Mouse (Mus musculus): ENCODE measurements at regions not wholly inside any gene's neighbourhood (a gene's known extent, or its start where the extent isn't known, plus 50 kb on each side); places are given as distances from the start of the nearest gene placed in this dataset.

DNA sequence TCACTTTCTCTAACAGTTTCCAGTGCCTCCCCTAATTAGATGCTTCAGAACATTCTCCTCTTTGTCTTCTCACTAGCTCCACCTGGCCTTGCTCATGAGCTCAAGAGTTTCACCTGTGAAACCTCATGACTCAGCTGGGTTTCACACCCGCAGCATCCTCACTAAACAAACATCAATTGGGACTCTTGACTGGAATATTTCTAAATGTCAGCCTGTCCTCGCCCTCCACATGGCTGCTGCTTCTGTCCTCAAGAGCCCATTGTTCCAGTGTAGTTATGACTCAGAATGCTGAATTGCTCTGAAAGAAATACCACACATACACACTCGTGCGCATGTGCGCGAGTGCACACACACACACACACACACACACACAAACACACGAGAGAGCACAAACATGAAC is 407.2 kb downstream of the Prss52 start:
- no peak for DNase-seq (ENCODE audit: extremely low spot score, low read depth, low spot score)

DNA sequence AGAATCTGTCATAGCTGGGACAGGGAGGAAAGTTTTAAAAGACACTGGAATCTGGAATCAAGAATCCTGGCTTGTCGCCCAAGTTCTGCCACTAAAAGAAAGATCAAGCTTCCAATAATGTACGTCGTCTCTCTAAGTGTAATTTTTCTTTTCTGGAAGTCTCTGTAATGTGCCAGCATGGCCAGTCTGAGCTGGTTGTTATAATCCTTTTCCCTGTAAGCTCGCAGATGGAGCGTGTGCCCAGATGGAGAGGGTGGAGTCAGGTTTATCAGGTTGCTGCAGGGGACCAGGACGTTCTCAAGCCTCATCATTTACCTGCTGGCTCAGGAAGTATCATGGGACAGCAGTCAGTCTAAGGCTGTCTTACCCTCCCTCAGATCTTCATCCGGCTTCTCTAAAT is 408.6 kb downstream of the Prss52 start:
- no peak for DNase-seq (ENCODE audit: extremely low spot score, low read depth, low spot score)

DNA sequence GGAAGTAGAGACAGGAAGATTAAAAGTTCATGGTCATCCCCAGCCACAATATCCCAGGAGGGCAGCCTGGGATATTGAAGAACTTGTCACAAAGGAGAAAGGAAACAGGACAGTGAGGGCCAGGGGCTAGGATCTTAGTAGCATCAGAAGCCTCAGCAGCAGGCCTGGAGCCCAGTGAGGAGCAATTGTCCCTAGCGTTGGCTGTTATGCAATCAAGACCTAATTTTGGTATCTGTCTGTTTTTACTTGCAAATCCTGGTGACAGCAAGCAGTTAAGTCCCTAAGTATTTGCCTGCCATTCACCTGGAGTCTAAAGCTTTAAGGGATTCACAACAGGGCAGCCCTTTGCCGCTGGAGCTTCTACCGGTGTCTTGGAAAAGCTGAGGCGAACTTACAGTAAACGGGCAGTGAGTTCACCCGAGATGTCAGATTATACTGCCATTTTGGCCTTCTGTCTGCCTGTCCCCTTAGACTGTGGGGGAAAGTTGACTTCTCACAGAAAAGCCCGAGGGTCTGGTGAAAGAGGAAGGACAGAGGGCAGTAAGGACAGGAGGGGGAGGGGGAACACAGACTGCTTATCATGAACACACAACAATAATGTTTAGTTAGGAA is 413.6 kb downstream of the Prss52 start:
- no peak for DNase-seq (ENCODE audit: extremely low spot score, low read depth, low spot score)

DNA sequence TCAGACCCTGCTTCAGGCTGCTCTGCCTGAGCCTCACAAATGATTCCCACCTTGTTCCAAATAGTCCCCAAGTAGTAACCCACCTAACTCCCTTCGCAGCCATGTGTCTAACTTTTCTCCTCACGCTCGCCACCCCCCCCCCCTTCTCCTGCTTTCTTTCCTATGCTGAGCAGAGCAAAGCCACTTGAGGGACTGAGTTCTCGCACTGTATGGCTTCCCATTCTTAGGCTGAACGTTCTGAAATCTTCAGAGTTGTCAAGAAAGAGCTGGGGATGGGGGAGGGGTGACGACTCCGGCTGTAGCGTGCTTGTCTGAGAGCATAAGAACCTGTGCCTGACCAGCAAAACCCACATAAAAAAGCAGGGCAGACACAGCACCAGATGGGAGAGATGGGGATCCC is 420.6 kb downstream of the Prss52 start:
- DNase-seq (ENCODE audit: extremely low spot score, low read depth, low spot score), result no peak

DNA sequence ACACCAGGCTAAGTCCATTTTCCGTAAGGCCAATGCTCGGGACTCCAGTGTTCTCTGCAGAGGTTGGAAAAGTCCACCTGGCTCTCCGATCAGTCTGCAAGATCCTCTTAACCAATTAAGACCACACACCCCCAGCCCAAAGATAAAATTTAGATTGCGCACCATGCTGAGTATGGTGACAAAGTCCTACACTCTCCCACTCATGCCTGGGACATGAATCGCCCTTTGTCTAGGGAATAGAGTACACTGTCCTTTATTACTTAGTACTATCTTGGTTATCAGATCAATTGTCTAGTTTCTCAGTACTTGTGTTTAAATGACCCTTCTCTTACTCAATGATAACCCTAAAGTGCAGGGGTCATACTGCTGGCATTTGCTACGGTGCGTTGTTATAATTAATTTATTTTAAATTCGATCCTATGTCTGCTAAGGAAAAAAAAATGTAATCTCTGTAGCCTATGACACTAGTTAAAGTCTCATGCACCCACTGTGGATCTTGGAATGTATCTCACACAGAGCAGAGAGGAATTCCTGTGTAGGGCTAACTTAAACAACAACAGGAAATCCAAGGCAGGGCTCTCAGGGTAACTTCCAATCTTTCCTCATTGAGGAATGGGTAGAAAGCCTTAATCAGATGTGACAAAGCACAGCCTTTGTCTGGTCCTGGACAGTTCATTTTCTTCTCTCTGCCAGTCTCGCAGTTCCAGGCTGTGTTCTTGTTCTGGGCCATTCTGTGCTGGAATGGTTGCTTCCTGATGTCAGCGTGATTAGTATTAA is 421.4 kb downstream of the Prss52 start:
- DNase-seq (ENCODE audit: extremely low spot score, low read depth, low spot score), result no peak

DNA sequence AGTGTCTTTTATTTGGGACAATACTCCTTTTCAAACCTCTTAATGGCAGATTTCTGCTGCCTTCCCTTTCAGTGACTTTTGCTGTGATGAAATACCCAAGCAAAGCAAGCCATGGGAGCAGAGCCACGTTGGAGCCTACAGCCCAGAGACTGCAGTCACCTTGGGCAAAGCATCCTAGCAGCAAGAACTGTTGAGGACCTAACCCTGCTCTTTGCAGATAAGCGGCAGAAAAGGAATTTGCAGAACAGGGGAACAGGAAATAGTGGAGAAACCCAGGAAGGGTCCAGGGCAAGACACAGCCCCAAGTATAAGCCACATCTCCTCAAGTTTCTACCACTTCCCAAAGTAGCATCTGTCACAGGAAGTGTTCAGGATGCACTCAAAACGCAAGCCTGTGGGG is 426.5 kb downstream of the Prss52 start:
- DNase-seq (ENCODE audit: extremely low spot score, low read depth, low spot score), result no peak

DNA sequence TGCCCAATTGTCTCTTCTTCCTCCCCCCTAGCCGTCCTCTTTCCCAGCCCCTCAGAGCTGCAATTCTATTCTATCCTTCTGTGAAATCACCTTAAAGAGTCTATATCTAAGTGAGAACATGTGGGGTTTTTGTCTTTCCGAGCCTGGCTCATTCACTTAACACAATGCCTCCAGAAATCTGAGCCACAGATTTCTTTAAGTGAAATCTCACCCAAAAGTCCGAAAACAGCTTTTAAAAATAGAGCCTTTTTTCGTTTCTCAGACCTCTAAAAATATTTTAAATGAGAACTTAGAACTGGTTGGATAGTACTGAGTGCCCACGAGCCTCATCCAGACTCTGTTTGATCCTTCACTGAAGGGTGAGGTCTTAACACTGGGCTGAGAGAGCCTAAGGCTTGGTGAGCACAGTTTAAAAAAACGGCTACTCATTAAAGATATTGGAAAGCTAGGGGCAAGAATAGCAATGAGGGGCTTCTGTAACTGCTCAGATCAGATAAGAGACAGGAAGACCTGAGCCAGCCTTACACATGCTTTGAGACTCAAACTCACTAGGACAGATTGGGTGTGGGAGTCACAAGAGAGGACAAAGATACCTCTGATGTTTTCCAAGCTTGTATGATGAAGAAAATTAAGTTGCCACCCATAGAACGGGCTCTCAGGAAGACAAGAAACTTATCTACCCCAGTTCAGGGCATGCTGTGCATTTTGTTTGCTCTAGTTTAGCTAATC is 427.3 kb downstream of the Prss52 start:
- DNase-seq (ENCODE audit: extremely low spot score, low read depth, low spot score), result no peak

DNA sequence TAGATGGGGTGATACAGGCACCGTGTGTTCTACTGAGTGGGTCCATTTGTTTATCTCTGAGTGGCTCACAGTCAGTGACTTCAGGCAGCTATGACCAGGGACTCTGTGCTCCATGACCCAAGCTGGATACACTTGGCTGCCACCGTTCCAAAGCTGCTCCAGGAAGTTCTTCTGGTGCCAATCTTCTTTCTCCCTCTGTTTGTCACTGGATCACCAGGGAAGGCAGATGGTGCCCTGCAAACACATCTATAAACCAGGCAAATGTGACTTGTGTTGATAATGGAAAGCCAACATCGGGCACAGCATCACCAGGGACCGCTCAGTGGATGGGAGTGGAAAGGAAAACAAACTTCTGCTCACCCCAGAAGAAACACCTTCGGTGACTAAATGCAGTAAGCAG is 428.3 kb downstream of the Prss52 start:
- no peak for DNase-seq (ENCODE audit: extremely low spot score, low read depth, low spot score)

DNA sequence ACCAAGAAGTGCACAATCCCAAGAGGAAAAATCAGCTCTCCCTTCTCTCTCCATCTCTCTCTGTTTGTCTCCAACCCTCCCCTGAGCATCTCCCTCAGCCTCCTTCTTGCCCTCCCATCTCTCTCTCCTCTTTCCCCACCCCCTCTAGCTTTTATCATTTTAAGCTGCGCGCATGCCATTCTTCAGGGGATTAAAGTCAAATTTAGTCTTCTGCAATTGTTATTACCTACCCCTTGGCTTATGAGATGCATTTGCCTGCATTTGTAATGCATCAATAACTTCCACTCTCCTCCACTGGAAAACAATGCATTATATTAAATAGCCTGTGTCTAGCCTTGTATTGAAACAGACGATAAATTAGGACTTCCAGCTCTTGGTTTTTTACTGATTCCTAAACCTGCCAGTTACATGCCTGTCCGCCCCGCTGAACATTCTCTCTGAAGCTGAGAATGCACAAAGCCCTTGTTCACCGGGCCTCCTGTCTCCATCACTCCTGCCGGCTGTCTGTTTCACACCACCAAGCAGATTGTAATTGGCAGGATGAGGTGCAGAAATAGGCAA is 429.6 kb downstream of the Prss52 start:
- DNase-seq (ENCODE audit: extremely low spot score, low read depth, low spot score), result no peak

DNA sequence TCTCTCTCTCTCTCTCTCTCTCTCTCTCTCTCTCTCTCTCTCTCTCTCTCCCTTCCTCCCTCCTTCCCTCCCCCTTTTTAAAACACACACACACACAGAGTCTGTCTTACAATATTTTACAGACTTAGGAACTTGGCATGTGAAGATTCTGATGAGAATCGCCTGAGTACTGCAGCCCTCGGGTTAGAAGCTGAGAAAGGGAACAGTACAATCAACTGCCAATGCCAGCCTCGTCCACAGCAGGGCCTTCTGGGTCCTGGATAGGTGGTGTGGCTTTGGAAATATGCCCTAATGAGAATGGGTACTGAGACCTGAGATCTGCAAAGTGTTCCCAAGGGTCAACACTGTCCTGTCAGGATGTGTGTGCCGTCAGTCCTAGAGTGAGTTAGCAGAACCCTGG is 430.1 kb downstream of the Prss52 start:
- DNase-seq (ENCODE audit: extremely low spot score, low read depth, low spot score), result no peak

DNA sequence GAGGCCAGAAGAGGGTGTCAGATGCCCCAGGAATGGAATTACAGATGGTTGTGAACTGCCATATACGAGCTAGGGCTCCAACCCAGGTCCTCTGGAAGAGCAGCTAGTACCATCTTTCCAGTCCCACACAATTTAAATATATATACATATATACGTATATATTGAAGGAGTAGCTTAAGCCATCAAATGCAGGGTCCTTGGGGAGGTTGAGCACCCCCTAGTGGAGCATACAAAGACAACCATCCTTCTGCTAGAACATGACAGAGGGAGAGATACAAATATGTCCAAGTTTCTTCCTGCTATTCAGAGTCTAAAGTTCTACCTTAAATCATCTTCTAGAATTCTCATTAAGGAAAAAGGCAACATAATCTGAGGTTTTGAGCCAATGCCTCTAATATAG is 435.4 kb downstream of the Prss52 start:
- no peak for DNase-seq (ENCODE audit: extremely low spot score, low read depth, low spot score)

DNA sequence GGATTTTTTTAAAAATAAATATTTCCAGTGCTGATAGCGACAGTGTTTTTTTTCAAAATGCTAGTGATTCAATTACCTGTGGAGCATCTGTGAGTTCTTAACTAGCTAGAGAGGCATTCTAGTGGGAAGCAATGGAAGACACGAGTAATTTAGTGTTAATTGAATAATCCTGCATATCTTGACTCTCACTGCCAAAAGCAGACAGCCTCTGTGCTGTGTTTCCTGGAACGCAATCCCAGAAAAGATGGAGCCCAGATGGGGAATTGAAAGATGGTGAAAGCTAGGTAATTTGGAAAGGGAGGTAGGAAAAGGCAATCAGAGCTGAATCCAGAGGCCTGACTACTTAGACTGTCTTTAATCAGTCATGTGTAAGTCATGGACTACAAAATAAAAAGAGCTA is 441.0 kb downstream of the Prss52 start:
- no peak for DNase-seq (ENCODE audit: extremely low spot score, low read depth, low spot score)

DNA sequence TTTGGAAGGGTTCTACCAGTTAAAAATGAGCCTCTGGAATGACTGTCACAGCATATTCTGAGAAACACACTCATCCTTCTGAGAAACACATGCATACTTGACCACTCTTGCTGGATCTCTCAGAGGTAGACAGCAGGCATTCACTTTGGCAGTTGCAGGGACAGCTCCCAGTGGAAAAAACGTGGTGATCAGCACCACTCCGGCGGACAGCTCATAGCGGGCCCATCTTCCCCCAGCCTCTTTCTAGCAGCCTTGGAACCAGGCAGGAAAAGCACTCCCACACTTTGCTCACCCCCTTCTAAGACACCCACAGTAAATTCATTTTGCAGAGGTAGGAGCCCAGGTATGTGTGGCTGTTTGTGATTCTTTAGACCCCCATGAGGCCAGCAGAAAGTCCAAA is 442.7 kb downstream of the Prss52 start:
- DNase-seq (ENCODE audit: extremely low spot score, low read depth, low spot score), result peak; percentile 30

DNA sequence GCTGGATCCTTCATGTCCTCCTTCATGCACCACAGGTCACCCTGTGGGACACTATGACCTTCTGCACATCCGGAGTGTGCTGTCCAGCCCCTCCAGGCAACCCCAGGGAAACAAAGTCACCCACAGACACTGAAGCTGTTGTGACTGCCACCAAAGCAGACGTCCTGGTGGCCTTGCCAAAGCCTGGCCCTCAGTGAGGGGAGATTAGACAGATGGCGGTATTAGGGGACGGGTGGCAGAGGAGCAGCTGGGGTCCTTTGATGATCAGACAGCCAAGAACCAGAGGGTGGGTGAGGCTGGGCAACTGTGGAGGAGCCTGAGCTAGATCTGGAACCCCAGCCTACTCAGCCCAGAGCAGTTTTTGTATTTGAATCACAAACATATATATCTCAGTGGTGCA is 448.9 kb downstream of the Prss52 start:
- no peak for DNase-seq (ENCODE audit: extremely low spot score, low read depth, low spot score)

DNA sequence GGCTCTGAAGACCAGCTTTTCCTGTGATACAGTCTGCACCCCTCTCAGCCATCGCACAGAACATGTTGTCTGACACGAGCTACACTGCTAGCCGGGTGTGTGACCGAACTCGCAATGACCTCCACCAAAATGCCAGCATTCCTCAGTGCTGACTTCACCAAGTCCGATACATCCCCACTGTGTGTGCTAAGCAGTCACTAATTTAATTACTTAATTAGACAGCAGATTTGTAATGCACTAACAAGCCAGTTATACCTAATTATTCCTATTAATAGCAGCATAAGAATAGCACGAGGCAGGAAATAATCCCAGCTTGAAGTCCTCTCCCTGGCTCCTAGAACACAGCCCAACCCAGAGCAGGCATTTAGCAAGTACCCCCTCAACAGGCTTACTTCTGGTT is 452.0 kb downstream of the Prss52 start:
- no peak for DNase-seq (ENCODE audit: extremely low spot score, low read depth, low spot score)

DNA sequence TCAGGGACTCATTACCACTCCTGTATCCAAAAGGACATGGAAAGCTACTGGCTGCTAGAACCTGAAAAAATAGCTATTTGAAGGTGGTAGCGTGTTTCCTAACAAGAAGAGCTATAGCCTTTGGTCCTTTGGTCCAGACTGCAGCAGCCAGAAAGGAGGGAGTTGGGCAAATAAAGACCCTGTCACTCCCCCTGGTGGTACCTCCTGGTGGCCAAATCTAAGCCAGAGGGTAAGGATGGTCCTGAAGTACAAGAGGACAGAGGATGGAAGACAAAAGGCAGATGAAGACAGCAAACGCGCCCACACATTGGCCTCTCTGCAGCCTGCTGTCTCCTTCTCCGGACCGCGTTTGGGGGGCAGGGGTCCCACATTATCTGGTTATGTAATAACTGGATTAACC is 453.4 kb downstream of the Prss52 start:
- DNase-seq (ENCODE audit: extremely low spot score, low read depth, low spot score), result no peak

DNA sequence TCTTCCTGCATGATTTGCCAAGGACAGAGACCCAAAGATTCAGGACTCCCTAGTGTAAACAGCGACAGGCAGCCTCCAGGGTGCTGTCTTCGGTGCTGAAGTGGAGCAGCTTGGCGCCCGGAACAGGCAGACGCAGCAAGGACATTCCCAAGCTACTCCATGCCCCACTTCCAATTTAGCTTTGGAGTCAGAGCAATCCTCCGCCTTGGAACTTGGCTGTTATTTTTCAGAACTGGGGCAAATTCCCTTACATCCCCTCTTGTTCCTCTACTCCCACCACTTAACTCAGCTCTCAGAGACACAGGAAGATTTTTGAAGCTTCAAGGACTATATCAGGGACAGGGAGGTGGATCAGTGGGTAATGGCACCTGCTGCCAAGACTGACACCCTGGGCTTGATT is 464.6 kb downstream of the Prss52 start:
- DNase-seq (ENCODE audit: extremely low spot score, low read depth, low spot score), result no peak

DNA sequence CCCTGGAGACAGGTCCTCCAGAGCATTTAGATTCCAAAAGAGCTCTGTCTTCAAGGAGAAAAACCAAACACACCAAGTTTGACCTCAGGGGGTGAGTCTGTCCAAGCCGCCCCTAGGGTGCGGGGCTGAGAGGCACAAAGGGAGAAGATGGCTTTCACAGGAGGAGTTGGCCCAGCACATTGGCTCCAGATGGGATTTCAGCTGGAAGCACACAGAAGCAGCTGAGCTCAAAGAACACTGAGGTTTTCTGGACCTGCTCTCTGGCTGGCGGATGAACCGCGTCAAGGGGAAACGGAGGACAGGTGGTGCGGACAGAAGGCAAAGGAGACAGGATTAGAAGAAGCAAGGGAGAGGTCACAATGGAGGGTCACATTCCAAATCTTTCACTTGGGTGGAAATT is 466.9 kb downstream of the Prss52 start:
- no peak for DNase-seq (ENCODE audit: extremely low spot score, low read depth, low spot score)

DNA sequence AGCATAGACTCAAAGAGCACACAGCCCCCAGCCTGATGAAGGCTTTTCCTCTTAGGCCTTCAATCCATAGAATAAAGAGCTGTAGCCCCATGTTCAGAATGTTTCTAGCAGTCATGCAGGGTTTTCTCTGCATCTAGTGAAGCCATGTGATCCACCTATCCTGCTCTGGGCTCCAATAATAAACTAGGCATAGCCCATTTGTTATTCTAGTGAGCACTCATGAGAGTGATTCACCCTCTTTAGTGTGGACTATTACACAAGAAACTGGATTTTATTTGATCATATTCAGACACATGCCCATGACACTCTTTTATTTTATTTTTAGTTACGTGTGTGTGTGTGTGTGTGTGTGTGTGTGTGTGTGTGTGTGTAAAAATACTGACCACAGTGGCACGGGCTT is 468.7 kb downstream of the Prss52 start:
- no peak for DNase-seq (ENCODE audit: extremely low spot score, low read depth, low spot score)

DNA sequence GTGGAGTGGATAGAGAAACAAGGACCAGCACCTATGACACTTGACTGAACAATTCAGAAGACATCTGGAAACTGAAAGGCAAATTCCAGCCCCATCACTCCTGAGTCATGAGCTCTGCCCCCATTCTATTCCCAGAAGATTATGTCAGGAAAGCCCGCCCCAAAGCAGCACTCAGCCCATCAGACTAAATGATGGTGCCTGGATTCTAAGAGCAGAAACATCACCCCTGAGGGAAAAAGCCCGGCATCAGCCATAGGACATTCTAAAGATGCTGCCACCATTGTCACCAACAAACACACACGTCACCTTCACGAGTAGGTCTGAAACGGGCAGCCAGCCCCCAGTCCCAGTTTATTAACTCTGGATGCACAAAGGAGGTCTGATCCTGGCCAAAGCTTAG is 469.7 kb downstream of the Prss52 start:
- no peak for DNase-seq (ENCODE audit: extremely low spot score, low read depth, low spot score)

DNA sequence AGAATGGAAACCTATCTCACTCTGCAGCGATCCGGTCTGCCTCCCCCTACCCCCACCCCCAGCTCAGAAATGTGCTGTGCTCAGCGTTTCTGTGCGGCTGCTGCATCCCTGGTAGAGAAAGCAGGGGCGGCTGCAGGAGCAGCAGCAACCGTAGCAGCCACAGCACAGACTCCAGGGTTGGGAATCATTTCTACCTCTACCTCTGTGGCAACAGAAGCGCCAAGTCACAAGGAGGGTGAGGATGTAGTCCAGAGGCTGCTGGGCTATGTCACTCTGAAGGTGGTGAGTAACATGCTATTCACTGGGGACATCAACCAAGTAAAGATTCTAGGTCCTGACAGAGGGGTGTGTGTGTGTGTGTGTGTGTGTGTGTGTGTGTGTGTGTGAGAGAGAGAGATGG is 470.2 kb downstream of the Prss52 start:
- DNase-seq (ENCODE audit: extremely low spot score, low read depth, low spot score), result no peak

DNA sequence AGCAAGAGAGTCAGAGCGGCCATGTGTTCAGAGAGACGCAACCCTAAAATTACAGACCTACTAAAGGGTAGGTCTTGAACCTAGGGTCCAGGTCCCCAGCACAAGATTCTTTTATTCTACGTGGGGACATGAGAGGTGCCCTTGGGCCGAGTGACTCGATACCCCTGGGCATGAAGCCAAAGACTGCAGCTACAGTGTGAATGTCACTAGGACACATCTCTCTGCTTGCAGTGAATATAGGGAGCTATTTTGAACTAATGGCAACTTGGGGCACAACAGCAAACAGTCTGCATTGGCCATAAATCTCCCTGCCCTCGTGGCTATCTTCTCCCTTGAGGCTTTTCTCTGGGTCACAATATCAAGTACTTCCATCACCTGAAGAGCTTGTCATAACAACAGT is 470.7 kb downstream of the Prss52 start:
- no peak for DNase-seq (ENCODE audit: extremely low spot score, low read depth, low spot score)

Data from hindlimb bud, embryonic 11.5 days (tissue).